Mouse (Mus musculus): Measurements from ENCODE around the gene Ccdc97.
"Not testable (repeated sequence)": the region's sequence is repeated elsewhere in the genome, so short reads cannot be mapped to it uniquely, and the experiment has no call there.

Ccdc97 gene

GRCm38 (mm10) chr7:25718788-25719417 is at the start of gene Ccdc97:
Gene Ccdc97 (minus strand): TSS chr7:25719088.
- peak; percentile 94 for DNase-seq

GRCm38 (mm10) chr7:25768229-25768628 is 49.3 kb upstream of the Ccdc97 start:
- no peak for DNase-seq

DNA sequence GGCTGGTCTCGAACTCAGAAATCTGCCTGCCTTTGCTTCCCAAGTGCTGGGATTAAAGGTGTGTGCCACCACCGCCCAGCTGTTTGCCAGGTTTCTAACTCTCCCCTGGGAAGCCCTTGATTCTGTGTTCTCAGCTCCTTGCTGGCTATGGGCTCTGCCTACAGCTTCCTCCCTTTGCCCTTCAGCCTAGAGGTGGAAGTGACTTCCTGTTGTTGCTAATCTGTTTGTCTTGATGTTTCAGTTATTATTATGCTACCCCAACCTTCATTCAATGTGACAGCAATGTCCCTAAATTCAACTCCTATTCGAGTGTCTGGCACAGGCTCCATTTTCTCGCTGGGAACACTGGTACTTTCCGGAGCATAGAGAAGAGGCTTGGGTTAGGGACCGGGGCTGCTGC is 47.2 kb upstream of the Ccdc97 start:
- DNase-seq: no peak

- no peak for DNase-seq
Observed at GRCm38 (mm10) chr7:25764221-25764620, 45.3 kb upstream of the Ccdc97 start.

DNA sequence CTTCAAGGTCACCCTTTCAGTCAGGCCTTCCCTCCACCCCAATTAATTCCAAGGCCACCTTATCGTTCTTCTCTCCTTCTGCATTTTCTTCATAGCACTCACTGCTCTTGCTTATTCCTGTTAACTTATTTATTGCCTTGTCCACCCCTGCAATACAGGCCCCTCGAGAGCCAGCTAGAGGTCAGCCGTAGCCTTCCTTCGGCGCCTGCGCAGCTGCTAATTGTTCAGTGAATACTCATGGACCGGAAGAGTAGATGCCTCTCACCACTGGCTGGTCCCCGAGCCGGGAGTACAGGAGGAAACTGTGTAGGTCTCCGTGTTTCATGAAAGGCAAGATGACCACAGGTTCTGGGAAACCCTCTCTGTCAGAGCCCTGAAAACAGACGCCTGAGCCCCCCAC is 44.8 kb upstream of the Ccdc97 start:
- DNase-seq: no peak

DNA sequence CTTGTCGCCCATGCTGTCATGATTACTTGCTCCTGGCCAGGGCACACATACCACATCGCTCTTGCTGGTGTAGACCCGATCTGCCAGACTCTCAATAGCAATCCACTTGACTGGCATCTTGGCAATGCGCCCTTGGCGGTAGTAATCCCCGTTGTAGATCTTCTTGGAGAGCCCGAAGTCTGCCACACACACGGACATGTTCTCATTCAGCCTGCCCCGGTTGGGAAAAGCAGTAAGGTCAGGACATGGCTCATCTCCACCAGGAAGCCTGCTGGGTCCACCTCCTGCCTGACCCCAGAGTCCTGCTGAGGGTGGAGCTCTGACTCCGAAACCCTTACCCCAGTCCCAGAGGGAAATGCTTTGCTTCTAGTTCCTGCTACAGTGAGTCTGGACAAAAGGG is 42.5 kb upstream of the Ccdc97 start:
- peak; percentile 51 for DNase-seq

GRCm38 (mm10) chr7:25756011-25756410 is 37.1 kb upstream of the Ccdc97 start:
- DNase-seq: peak; percentile 94

- peak; percentile 58 for DNase-seq
Observed at GRCm38 (mm10) chr7:25755468-25755833, 36.6 kb upstream of the Ccdc97 start.

- DNase-seq: peak; percentile 100
Observed at GRCm38 (mm10) chr7:25754738-25755467, 36.0 kb upstream of the Ccdc97 start, which contains the start of gene Hnrnpul1. Gene Hnrnpul1 (minus strand): TSS chr7:25754757.

GRCm38 (mm10) chr7:25754439-25754737 is 35.5 kb upstream of the Ccdc97 start:
- no peak for DNase-seq

GRCm38 (mm10) chr7:25753643-25754438 is 35.0 kb upstream of the Ccdc97 start:
- DNase-seq: peak; percentile 25

GRCm38 (mm10) chr7:25753076-25753475 is 34.2 kb upstream of the Ccdc97 start:
- no peak for DNase-seq

GRCm38 (mm10) chr7:25746844-25747243 is 28.0 kb upstream of the Ccdc97 start:
- no peak for DNase-seq

DNA sequence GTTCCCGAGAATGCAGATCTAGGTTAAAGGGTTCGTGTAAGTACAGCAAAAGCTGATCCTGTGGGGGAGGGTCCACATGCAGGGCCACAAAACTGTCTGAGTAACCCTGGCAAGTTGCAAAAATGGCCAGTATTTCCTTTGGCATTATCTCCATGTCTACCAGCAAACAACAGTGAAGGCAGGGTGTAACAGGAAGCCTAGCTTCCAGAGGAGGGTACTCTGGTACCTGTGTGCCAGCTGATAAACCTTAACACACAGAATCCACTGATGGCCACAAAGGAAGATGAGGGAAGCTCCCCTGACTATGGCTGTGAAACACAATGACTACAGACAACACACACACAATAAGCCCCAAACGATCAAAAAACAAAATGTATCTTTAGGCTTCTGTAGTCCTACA is 19.4 kb upstream of the Ccdc97 start:
- DNase-seq: no peak

DNA sequence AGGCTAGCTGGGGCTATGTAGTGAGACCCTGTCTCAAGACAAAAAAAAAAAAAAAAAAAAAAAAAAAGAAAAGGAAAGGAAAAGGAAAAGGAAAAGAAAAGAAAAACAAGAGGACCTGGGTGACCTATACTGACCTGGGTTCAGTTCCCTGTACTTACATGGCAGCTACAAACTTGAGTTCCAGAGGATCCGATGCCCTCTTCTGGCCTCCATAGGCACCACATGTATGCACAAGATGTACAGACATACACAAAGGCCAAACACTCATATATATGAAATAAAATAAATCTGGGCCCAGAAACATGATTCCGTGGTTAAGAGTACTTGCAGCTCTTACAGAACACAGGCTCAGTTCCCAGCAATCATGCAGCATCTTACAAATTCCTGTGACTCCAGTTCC is 18.0 kb upstream of the Ccdc97 start:
- DNase-seq: no peak

- DNase-seq: no peak
Observed at GRCm38 (mm10) chr7:25734991-25735390, 16.1 kb upstream of the Ccdc97 start.

DNA sequence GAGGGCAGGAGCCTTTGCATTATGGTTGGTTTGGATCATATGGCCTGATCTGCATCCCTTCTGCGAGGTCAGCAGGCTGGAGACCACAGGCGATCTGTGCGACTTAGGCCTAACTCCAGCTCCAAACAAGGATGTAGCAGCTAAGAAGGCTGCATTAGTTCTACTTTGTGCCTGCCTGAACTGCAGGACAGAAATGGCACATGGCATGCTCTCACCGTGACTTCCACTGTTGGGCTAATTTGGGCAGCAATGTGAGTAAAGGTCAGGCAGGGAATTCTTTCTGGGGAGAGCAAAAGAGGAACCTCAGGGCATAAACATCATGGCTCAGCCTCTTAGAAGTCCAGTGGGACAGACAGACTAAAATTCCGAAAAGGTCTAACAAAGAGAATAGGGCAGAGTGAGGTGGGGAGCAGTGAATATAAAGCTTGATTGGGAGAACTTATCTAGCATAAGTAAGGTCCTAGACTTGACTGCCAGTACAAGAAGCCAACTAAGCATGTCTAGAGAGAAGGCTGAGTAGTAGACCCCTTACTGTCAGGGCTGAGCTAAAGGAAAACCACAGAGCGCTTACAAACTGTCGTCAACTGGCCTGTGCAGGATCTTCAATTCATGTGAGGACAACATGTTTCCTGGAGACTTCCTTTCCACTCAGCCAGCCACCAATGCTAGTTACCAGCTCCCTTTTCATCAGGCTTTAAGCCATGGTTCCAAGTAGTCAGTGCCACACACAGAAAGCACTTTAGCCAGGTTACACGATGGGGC is 12.6 kb upstream of the Ccdc97 start:
- no peak for DNase-seq

- DNase-seq: no peak
Observed at GRCm38 (mm10) chr7:25729862-25730261, 11.0 kb upstream of the Ccdc97 start.

GRCm38 (mm10) chr7:25729396-25729795 is 10.5 kb upstream of the Ccdc97 start:
- no peak for DNase-seq

GRCm38 (mm10) chr7:25727800-25728199 is 8.9 kb upstream of the Ccdc97 start:
- no peak for DNase-seq

- DNase-seq: no peak
Observed at GRCm38 (mm10) chr7:25725886-25726285, 7.0 kb upstream of the Ccdc97 start.

DNA sequence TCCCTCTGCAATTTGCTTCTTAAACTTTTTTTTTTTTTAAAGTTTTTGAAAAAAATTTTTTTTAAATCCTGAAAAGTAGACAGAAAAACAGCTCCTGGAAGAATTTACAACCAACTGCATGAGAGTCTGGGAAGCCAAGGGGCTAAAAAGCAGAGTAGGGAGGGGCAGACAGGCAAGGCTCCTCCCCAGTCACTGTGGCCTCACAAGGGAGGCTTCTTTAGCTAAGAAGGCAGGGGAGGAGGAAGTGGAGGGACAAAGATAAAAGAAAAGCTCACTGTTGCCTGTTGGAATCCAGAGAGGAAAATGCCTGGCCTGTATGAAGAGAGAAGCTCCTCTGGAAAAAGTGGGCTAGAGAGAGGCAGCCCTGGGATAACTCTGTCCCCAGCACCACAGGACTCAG is 2.9 kb upstream of the Ccdc97 start:
- not testable (repeated sequence) for DNase-seq

DNA sequence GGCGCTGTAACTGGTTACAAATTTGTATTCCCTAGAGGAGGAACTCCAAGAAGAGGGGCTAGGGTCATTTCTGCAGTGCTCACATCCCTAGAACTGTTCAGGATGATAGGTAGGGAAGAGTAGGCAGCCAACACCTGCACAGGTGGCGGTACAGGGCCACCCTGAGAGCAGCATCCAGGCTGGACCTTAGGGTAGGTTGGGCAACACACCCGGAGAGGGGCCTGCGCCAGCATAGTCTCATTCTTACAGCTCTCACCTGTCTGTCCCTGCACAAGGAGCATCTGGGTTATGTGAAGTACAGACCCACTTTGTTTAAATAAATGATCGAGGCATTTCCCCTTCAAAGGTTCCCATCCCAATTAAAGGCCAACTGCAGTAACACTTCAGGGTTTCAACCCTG is 1.9 kb upstream of the Ccdc97 start:
- no peak for DNase-seq

All from lung, postnatal 14 days (tissue).